Mouse (Mus musculus) hindbrain, postnatal 0 days (tissue): ENCODE results near the gene Olfr9. TPM values are rescaled to one million over a fixed set of nuclear protein-coding genes. Genes with fewer than 3 reads are reported as not detected.

Experiments
- ATAC-seq: fragments of 200-750 bp; cut with Nextera tagmentation; 2 replicates; pipeline ENCODE4 v1.8.0; 2017; ENCODE audit warnings: mild to moderate bottlenecking, moderate TSS enrichment, moderate library complexity
- DNase-seq: peaks from one replicate; pipeline ENCODE4 v3.0.0-alpha.2; 2015; ENCODE audit warnings: low spot score
- H3K27ac ChIP-seq: fragments of 300-500 bp; sonication (generic); 2 replicates; pipeline ENCODE4 v1.5.1; 2014; ENCODE audit warnings: mild to moderate bottlenecking
- H3K27me3 ChIP-seq: fragments of 300-500 bp; sonication (generic); 2 replicates; pipeline ENCODE4 v1.6.1; 2014; ENCODE audit warnings: low read length, mixed read lengths; ENCODE audit not compliant: insufficient read depth
- H3K36me3 ChIP-seq: fragments of 300-500 bp; sonication (generic); 2 replicates; pipeline ENCODE4 v1.6.1; 2014; ENCODE audit warnings: low read length, mixed read lengths; ENCODE audit not compliant: insufficient read depth
- H3K4me1 ChIP-seq: fragments of 300-500 bp; sonication (generic); 2 replicates; pipeline ENCODE4 v1.6.1; 2014; ENCODE audit warnings: antibody characterized with exemption, low read length, mixed read lengths; ENCODE audit not compliant: insufficient read depth
- H3K4me2 ChIP-seq: fragments of 300-500 bp; sonication (generic); 2 replicates; pipeline ENCODE4 v1.6.1; 2014; ENCODE audit warnings: low read depth, mild to moderate bottlenecking, low read length, moderate library complexity, mixed read lengths
- H3K4me3 ChIP-seq: fragments of 300-500 bp; sonication (generic); 2 replicates; pipeline ENCODE4 v1.5.1; 2014; ENCODE audit warnings: low read length
- H3K9ac ChIP-seq: fragments of 300-500 bp; sonication (generic); replicated peaks from 2 replicates; pipeline ENCODE4 v1.6.1; 2014; ENCODE audit warnings: mild to moderate bottlenecking, low read length, moderate library complexity, mixed read lengths
- H3K9me3 ChIP-seq: fragments of 300-500 bp; sonication (generic); 2 replicates; pipeline ENCODE4 v1.6.1; 2016; ENCODE audit warnings: low read length, mixed read lengths
- CTCF ChIP-seq: IDR thresholded peaks from 2 replicates; pipeline ENCODE4 v1.5.1; 2016; ENCODE audit warnings: antibody characterized with exemption, control low read depth, low read depth
- WGBS: fragments of 180-500 bp; shearing (Covaris S2); extraction: QIAGEN DNeasy Blood & Tissue Kit; methylation state at CpG from one replicate; pipeline ENCODE4 v1.1.7; 2014; 5-methylcytosine and 5-hydroxymethylcytosine counted together
- polyA plus RNA-seq: library from polyadenylated mRNA; unstranded; fragments of >200 nt; fragmentation: Nextera tagmentation; extraction: Ambion mirVana; gene quantifications from 2 replicates; pipeline ENCODE4 v1.2.1, GENCODE M21; 2015
- total RNA-seq: library from RNA; depleted of rRNA; stranded (reverse); fragments of >200 nt; gene quantifications from 2 replicates; pipeline ENCODE4 v1.2.3, GENCODE M21; 2014; rRNA removed

Olfr9 gene
- total and polyA plus RNA-seq, 2 experiments from 2014 or later: not detected

DNA sequence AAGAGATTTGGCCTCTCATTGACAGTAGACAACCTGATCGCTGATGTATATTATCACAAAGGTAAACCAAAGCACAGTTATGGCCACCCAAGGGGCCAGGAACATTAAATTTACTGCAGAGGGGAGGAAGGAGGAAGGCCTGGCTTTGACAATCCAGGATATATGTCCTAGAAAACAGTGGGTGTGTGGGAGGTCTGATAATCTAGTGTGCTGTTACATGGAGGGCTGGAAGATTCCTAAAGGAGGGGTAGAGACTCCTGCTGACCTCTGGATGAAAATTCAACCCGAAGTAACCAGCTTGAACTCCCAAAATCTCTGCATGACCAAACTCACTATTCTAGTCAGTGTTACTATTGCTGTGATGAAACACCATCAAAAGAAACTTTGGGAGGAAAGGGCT, 39.1 kb downstream of the Olfr9 start:
- no peak overlapping the region for H3K4me2 ChIP-seq
- H3K27me3 ChIP-seq: no peaks in the 10 kb centered on the region
- H3K4me3 ChIP-seq: no peak overlapping the region
- H3K36me3 ChIP-seq: no peaks in the 10 kb centered on the region
- TF ChIP-seq CTCF: no peak
- no peak overlapping the region for H3K9ac ChIP-seq
- no peak overlapping the region for H3K27ac ChIP-seq
- no peaks in the 10 kb centered on the region for H3K9me3 ChIP-seq
- no peaks in the 10 kb centered on the region for H3K4me1 ChIP-seq
- DNase-seq: no peak
- no peak for ATAC-seq
- WGBS: 81% methylated on average over 2 of the region's 2 CpGs

DNA sequence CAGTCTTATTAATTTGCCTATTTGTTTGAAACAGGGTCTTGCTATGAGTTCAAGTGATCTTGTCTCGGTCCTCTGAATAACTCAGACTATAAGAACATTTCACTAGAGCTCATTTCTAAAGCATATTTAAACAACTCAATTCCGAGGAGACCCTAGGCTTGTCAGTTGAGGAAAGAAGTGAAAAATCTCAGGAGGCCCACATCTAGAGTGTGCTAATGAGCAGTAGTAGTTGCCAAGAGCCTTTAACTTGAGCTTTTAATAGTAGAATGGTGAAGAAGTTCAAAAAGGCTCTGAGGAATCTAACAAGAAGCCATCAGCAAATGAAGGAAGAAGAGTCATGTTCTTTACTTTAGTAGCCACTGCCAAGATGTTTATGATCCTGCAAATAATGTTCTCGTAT, 50.6 kb downstream of the Olfr9 start, which contains the start of gene Olfr764-ps1:
TSS of gene Olfr764-ps1 (minus strand) at position 101 of the 400 bp plus-strand sequence.
- no peak within 1 kb of the TSS for H3K4me3 ChIP-seq
- WGBS: 81% methylated on average over 3 of the region's 3 CpGs
- no peak for DNase-seq
- no peaks in the 10 kb centered on the region for H3K27me3 ChIP-seq
- H3K27ac ChIP-seq: no peak within 1 kb of the TSS
- TF ChIP-seq CTCF: no peak
- H3K4me1 ChIP-seq: no peaks in the 10 kb centered on the region
- no peaks in the 10 kb centered on the region for H3K9me3 ChIP-seq
- H3K4me2 ChIP-seq: no peak within 1 kb of the TSS
- ATAC-seq: no peak
- no peaks in the 10 kb centered on the region for H3K36me3 ChIP-seq
- no peak within 1 kb of the TSS for H3K9ac ChIP-seq

Other genes with a start within 250 kb of the Olfr9 start
- gene Dgka, start 244.6 kb upstream of the Olfr9 start, total RNA-seq: 6.2 and 6.6 TPM in 2 replicates
- 6.2 and 6.7 TPM in 2 replicates for gene Dgka, start 244.6 kb upstream of the Olfr9 start, polyA plus RNA-seq
- gene Pym1, start 241.5 kb upstream of the Olfr9 start, total RNA-seq: 45.6 and 47.4 TPM in 2 replicates
- gene Pym1, start 241.5 kb upstream of the Olfr9 start, polyA plus RNA-seq: 51.0 and 51.5 TPM in 2 replicates
- 0.52 and 2.8 TPM in 2 replicates for gene Mmp19, start 198.5 kb upstream of the Olfr9 start, total RNA-seq
- 0.59 and 0.61 TPM in 2 replicates for gene Mmp19, start 198.5 kb upstream of the Olfr9 start, polyA plus RNA-seq
- gene Dnajc14, start 185.4 kb upstream of the Olfr9 start, total RNA-seq: 28.6 and 30.9 TPM in 2 replicates
- 32.7 and 37.0 TPM in 2 replicates for gene Dnajc14, start 185.4 kb upstream of the Olfr9 start, polyA plus RNA-seq
- 26.5 and 27.3 TPM in 2 replicates for gene Tmem198b, start 185.1 kb upstream of the Olfr9 start, total RNA-seq
- gene Tmem198b, start 185.1 kb upstream of the Olfr9 start, polyA plus RNA-seq: 18.8 and 18.9 TPM in 2 replicates
- gene Sarnp, start 172.1 kb upstream of the Olfr9 start, total RNA-seq: 19.4 and 24.3 TPM in 2 replicates
- gene Sarnp, start 172.1 kb upstream of the Olfr9 start, polyA plus RNA-seq: 126 and 143 TPM in 2 replicates
- 12.0 and 23.1 TPM in 2 replicates for gene Ormdl2, start 167.8 kb upstream of the Olfr9 start, total RNA-seq
- gene Ormdl2, start 167.8 kb upstream of the Olfr9 start, polyA plus RNA-seq: 23.8 and 24.8 TPM in 2 replicates
- gene Gdf11, start 97.7 kb upstream of the Olfr9 start, total RNA-seq: 15.9 and 18.8 TPM in 2 replicates
- 6.7 and 7.6 TPM in 2 replicates for gene Gdf11, start 97.7 kb upstream of the Olfr9 start, polyA plus RNA-seq
- 35.2 and 40.9 TPM in 2 replicates for gene Cd63, start 88.4 kb upstream of the Olfr9 start, total RNA-seq
- gene Cd63, start 88.4 kb upstream of the Olfr9 start, polyA plus RNA-seq: 417 and 436 TPM in 2 replicates
- gene Rdh5, start 66.5 kb upstream of the Olfr9 start, total RNA-seq: 22.6 and 24.8 TPM in 2 replicates
- 21.0 and 29.2 TPM in 2 replicates for gene Rdh5, start 66.5 kb upstream of the Olfr9 start, polyA plus RNA-seq
- 70.9 and 97.6 TPM in 2 replicates for gene Bloc1s1, start 65.4 kb upstream of the Olfr9 start, total RNA-seq
- gene Bloc1s1, start 65.4 kb upstream of the Olfr9 start, polyA plus RNA-seq: 292 and 298 TPM in 2 replicates
- gene Itga7, start 55.6 kb upstream of the Olfr9 start, total RNA-seq: 29.0 and 30.6 TPM in 2 replicates
- 15.1 and 16.9 TPM in 2 replicates for gene Itga7, start 55.6 kb upstream of the Olfr9 start, polyA plus RNA-seq
- not detected in 2 replicates for gene Mettl7b, start 28.4 kb upstream of the Olfr9 start, total RNA-seq
- gene Mettl7b, start 28.4 kb upstream of the Olfr9 start, polyA plus RNA-seq: not detected in 2 replicates
- gene Olfr763, start 21.4 kb downstream of the Olfr9 start, total RNA-seq: not detected in 2 replicates
- not detected in 2 replicates for gene Olfr763, start 21.4 kb downstream of the Olfr9 start, polyA plus RNA-seq
- gene Olfr764-ps1, start 50.5 kb downstream of the Olfr9 start, total RNA-seq: not detected in 2 replicates
- gene Olfr764-ps1, start 50.5 kb downstream of the Olfr9 start, polyA plus RNA-seq: not detected in 2 replicates
- gene Olfr765, start 60.6 kb downstream of the Olfr9 start, total RNA-seq: not detected in 2 replicates
- gene Olfr765, start 60.6 kb downstream of the Olfr9 start, polyA plus RNA-seq: not detected in 2 replicates
- not detected in 2 replicates for gene Olfr766-ps1, start 79.5 kb downstream of the Olfr9 start, total RNA-seq
- gene Olfr766-ps1, start 79.5 kb downstream of the Olfr9 start, polyA plus RNA-seq: not detected in 2 replicates
- gene Olfr767, start 93.5 kb downstream of the Olfr9 start, total RNA-seq: not detected in 2 replicates
- not detected in 2 replicates for gene Olfr767, start 93.5 kb downstream of the Olfr9 start, polyA plus RNA-seq
- not detected in 2 replicates for gene Olfr768, start 109.9 kb downstream of the Olfr9 start, total RNA-seq
- not detected in 2 replicates for gene Olfr768, start 109.9 kb downstream of the Olfr9 start, polyA plus RNA-seq
- not detected in 2 replicates for gene Olfr769, start 128.4 kb downstream of the Olfr9 start, total RNA-seq
- gene Olfr769, start 128.4 kb downstream of the Olfr9 start, polyA plus RNA-seq: not detected in 2 replicates
- gene Olfr770, start 149.6 kb downstream of the Olfr9 start, total RNA-seq: not detected in 2 replicates
- gene Olfr770, start 149.6 kb downstream of the Olfr9 start, polyA plus RNA-seq: not detected in 2 replicates
- not detected in 2 replicates for gene Olfr771, start 175.3 kb downstream of the Olfr9 start, total RNA-seq
- gene Olfr771, start 175.3 kb downstream of the Olfr9 start, polyA plus RNA-seq: not detected in 2 replicates
- not detected in 2 replicates for gene Olfr772, start 188.5 kb downstream of the Olfr9 start, total RNA-seq
- not detected in 2 replicates for gene Olfr772, start 188.5 kb downstream of the Olfr9 start, polyA plus RNA-seq
- gene Olfr773, start 198.0 kb downstream of the Olfr9 start, total RNA-seq: not detected in 2 replicates
- gene Olfr773, start 198.0 kb downstream of the Olfr9 start, polyA plus RNA-seq: not detected in 2 replicates
- not detected in 2 replicates for gene Olfr774, start 246.8 kb downstream of the Olfr9 start, total RNA-seq
- gene Olfr774, start 246.8 kb downstream of the Olfr9 start, polyA plus RNA-seq: not detected in 2 replicates